Mouse (Mus musculus) kidney, embryonic 14.5 days (tissue): ENCODE results near the gene Luzp2. TPM values are rescaled to one million over a fixed set of nuclear protein-coding genes. Genes with fewer than 3 reads are reported as not detected.

Experiments
- ATAC-seq: fragments of 200-750 bp; cut with Nextera tagmentation; 2 replicates; pipeline ENCODE4 v1.8.0; 2017; ENCODE audit warnings: moderate number of reproducible peaks, mild to moderate bottlenecking, moderate TSS enrichment, moderate library complexity; ENCODE audit not compliant: low FRiP score, low TSS enrichment
- H3K27ac ChIP-seq: fragments of 300-500 bp; sonication (generic); 2 replicates; pipeline ENCODE4 v1.5.1; 2014; ENCODE audit warnings: low read depth, mild to moderate bottlenecking, low read length, moderate library complexity, mixed read lengths
- H3K27me3 ChIP-seq: fragments of 300-500 bp; sonication (generic); 2 replicates; pipeline ENCODE4 v1.6.1; 2014; ENCODE audit warnings: mild to moderate bottlenecking, low read length; ENCODE audit not compliant: control insufficient read depth, insufficient read depth
- H3K36me3 ChIP-seq: fragments of 300-500 bp; sonication (generic); 2 replicates; pipeline ENCODE4 v1.6.1; 2014; ENCODE audit warnings: low read length, mixed read lengths; ENCODE audit not compliant: control insufficient read depth, insufficient read depth
- H3K4me1 ChIP-seq: fragments of 300-500 bp; sonication (generic); 2 replicates; pipeline ENCODE4 v1.6.1; 2014; ENCODE audit warnings: low read length, mixed read lengths; ENCODE audit not compliant: control insufficient read depth, insufficient read depth
- H3K4me2 ChIP-seq: fragments of 300-500 bp; sonication (generic); replicated peaks from 2 replicates; pipeline ENCODE4 v1.6.1; 2014; ENCODE audit warnings: low read depth, mild to moderate bottlenecking, low read length
- H3K4me3 ChIP-seq: fragments of 300-500 bp; sonication (generic); 2 replicates; pipeline ENCODE4 v1.5.1; 2014; ENCODE audit warnings: mild to moderate bottlenecking, low read length
- H3K9ac ChIP-seq: fragments of 300-500 bp; sonication (generic); 2 replicates; pipeline ENCODE4 v1.6.1; 2014; ENCODE audit warnings: low read depth, mild to moderate bottlenecking, low read length, moderate library complexity
- H3K9me3 ChIP-seq: fragments of 300-500 bp; sonication (generic); 2 replicates; pipeline ENCODE4 v1.6.1; 2016; ENCODE audit warnings: low read length; ENCODE audit not compliant: control insufficient read depth
- WGBS: fragments of 180-500 bp; shearing (Covaris S2); extraction: QIAGEN DNeasy Blood & Tissue Kit; methylation state at CpG from one replicate; pipeline ENCODE4 v1.1.7; 2014; 5-methylcytosine and 5-hydroxymethylcytosine counted together
- polyA plus RNA-seq: library from polyadenylated mRNA; unstranded; fragments of >200 nt; fragmentation: Nextera tagmentation; extraction: Ambion mirVana; gene quantifications from 2 replicates; pipeline ENCODE4 v1.2.1, GENCODE M21; 2014

Gene Luzp2
- polyA plus RNA-seq: 1.1 and 2.8 TPM in 2 replicates

- Histone ChIP-seq H3K27ac (no peak within 1 kb of the TSS), H3K4me2 (peak within 1 kb of the TSS; percentile 86), H3K4me1 (no peaks in the 10 kb centered on the region), H3K9ac (peak within 1 kb of the TSS; percentile 50), H3K4me3 (peak within 1 kb of the TSS; percentile 47), H3K27me3 (no peaks in the 10 kb centered on the region; the same call in 1 of the 2 replicates), H3K36me3 (no peaks in the 10 kb centered on the region), H3K9me3 (no peaks in the 10 kb centered on the region)
- peak; percentile 98 for ATAC-seq
- WGBS: under 1% methylated on average over 22 of the region's 22 CpGs
Observed at GRCm38 (mm10) chr7:54835372-54835851, at the start of gene Luzp2. TSS of gene Luzp2 (plus strand) at chr7:54835498.

GRCm38 (mm10) chr7:54787456-54787855 is 47.8 kb upstream of the Luzp2 start:
- H3K9me3 ChIP-seq: no peaks in the 10 kb centered on the region
- H3K4me3 ChIP-seq: no peak overlapping the region
- H3K27ac ChIP-seq: no peak overlapping the region
- ATAC-seq: no peak
- no peaks in the 10 kb centered on the region for H3K4me1 ChIP-seq
- H3K36me3 ChIP-seq: no peaks in the 10 kb centered on the region
- no peak overlapping the region for H3K4me2 ChIP-seq
- no peak overlapping the region for H3K9ac ChIP-seq
- H3K27me3 ChIP-seq: no peaks in the 10 kb centered on the region

GRCm38 (mm10) chr7:54818606-54819005 is 16.7 kb upstream of the Luzp2 start:
- H3K4me3 ChIP-seq: no peak overlapping the region
- no peak overlapping the region for H3K27ac ChIP-seq
- no peak overlapping the region for H3K9ac ChIP-seq
- H3K9me3 ChIP-seq: no peaks in the 10 kb centered on the region
- H3K36me3 ChIP-seq: no peaks in the 10 kb centered on the region
- no peak overlapping the region for H3K4me2 ChIP-seq
- H3K4me1 ChIP-seq: no peaks in the 10 kb centered on the region
- no peaks in the 10 kb centered on the region for H3K27me3 ChIP-seq
- no peak for ATAC-seq

GRCm38 (mm10) chr7:54828751-54829150 is 6.5 kb upstream of the Luzp2 start:
- Histone ChIP-seq H3K9me3 (no peaks in the 10 kb centered on the region), H3K4me2 (no peak overlapping the region), H3K27me3 (no peaks in the 10 kb centered on the region), H3K9ac (no peak overlapping the region), H3K4me3 (no peak overlapping the region), H3K27ac (no peak overlapping the region), H3K4me1 (no peaks in the 10 kb centered on the region), H3K36me3 (no peaks in the 10 kb centered on the region)
- ATAC-seq: no peak
- 92% methylated on average over 3 of the region's 3 CpGs for WGBS

GRCm38 (mm10) chr7:54835911-54836352 is 634 bp downstream of the Luzp2 start:
- Histone ChIP-seq H3K36me3 (no peaks in the 10 kb centered on the region), H3K27me3 (no peaks in the 10 kb centered on the region; the same call in 1 of the 2 replicates), H3K27ac (no peak overlapping the region), H3K4me1 (no peaks in the 10 kb centered on the region), H3K9me3 (no peaks in the 10 kb centered on the region), H3K4me3 (peak overlapping the region; percentile 47), H3K4me2 (peak overlapping the region; percentile 86), H3K9ac (peak overlapping the region; percentile 50)
- WGBS: 2% methylated on average over 13 of the region's 13 CpGs
- peak; percentile 82; the same call in 1 of the 2 replicates for ATAC-seq

- WGBS: 59% methylated on average over 5 of the region's 5 CpGs
- no peak overlapping the region for H3K27ac ChIP-seq
- H3K9ac ChIP-seq: no peak overlapping the region
- H3K4me1 ChIP-seq: no peaks in the 10 kb centered on the region
- no peak for ATAC-seq
- no peaks in the 10 kb centered on the region; the same call in 1 of the 2 replicates for H3K27me3 ChIP-seq
- peak overlapping the region; percentile 47 for H3K4me3 ChIP-seq
- H3K4me2 ChIP-seq: peak overlapping the region; percentile 86; the same call in 1 of the 2 replicates
- H3K36me3 ChIP-seq: no peaks in the 10 kb centered on the region
- no peaks in the 10 kb centered on the region for H3K9me3 ChIP-seq
Observed at GRCm38 (mm10) chr7:54836437-54836836, 1.1 kb downstream of the Luzp2 start.

- WGBS: 86% methylated on average over 4 of the region's 4 CpGs
- no peak for ATAC-seq
- H3K4me3 ChIP-seq: no peak overlapping the region
Observed at GRCm38 (mm10) chr7:54842807-54843335, 7.6 kb downstream of the Luzp2 start.

GRCm38 (mm10) chr7:54845875-54846691 is 10.8 kb downstream of the Luzp2 start:
- no peaks in the 10 kb centered on the region for H3K9me3 ChIP-seq
- no peak overlapping the region for H3K4me2 ChIP-seq
- no peak for ATAC-seq
- no peak overlapping the region for H3K27ac ChIP-seq
- no peaks in the 10 kb centered on the region for H3K36me3 ChIP-seq
- no peak overlapping the region for H3K9ac ChIP-seq
- 92% methylated on average over 8 of the region's 8 CpGs for WGBS
- H3K27me3 ChIP-seq: no peaks in the 10 kb centered on the region
- no peaks in the 10 kb centered on the region for H3K4me1 ChIP-seq
- H3K4me3 ChIP-seq: no peak overlapping the region

More at GRCm38 (mm10) chr7:54842807-54843335, 7.6 kb downstream of the Luzp2 start:
- Histone ChIP-seq H3K36me3 (no peaks in the 10 kb centered on the region), H3K4me1 (no peaks in the 10 kb centered on the region), H3K4me2 (no peak overlapping the region), H3K9ac (no peak overlapping the region), H3K27ac (no peak overlapping the region), H3K9me3 (no peaks in the 10 kb centered on the region), H3K27me3 (no peaks in the 10 kb centered on the region)

GRCm38 (mm10) chr7:54846692-54847020 is 11.4 kb downstream of the Luzp2 start:
- no peak overlapping the region for H3K4me2 ChIP-seq
- ATAC-seq: no peak
- no peaks in the 10 kb centered on the region for H3K4me1 ChIP-seq
- no peak overlapping the region for H3K27ac ChIP-seq
- H3K36me3 ChIP-seq: no peaks in the 10 kb centered on the region
- WGBS: 88% methylated on average over 2 of the region's 2 CpGs
- H3K9me3 ChIP-seq: no peaks in the 10 kb centered on the region
- no peak overlapping the region for H3K9ac ChIP-seq
- no peaks in the 10 kb centered on the region for H3K27me3 ChIP-seq
- H3K4me3 ChIP-seq: no peak overlapping the region
